Mouse (Mus musculus): Measurements from ENCODE around the gene Ntn5. TPM values are rescaled to one million over a fixed set of nuclear protein-coding genes. Genes with fewer than 3 reads are reported as not detected.

Ntn5 gene
- polyA plus RNA-seq, 1 experiment from 2014 or later, result not detected

- 68% methylated on average over 12 of the region's 12 CpGs for WGBS
- H3K4me2 ChIP-seq, result no peak overlapping the region
- peak overlapping the region; percentile 42; the same call in 1 of the 2 replicates for H3K9ac ChIP-seq
- H3K4me1 ChIP-seq (replicated peaks), result 0 out of 2 replicates have a peak, but pooled peaks cover 5% of the 10 kb centered on the region
- no peak for ATAC-seq (ENCODE audit: insufficient number of reproducible peaks, low FRiP score)
- no peaks in the 10 kb centered on the region for H3K36me3 ChIP-seq
- H3K9me3 ChIP-seq (replicated peaks), result no peaks in the 10 kb centered on the region
- peaks cover 7% of the 10 kb centered on the region for H3K27me3 ChIP-seq (replicated peaks)
- H3K4me3 ChIP-seq, result no peak overlapping the region
- H3K27ac ChIP-seq (ENCODE audit: poor library complexity, severe bottlenecking), result no peak overlapping the region
These were observed 57.5 kb downstream of the Ntn5 start for GRCm38 (mm10) chr7:45741308-45741707.

- peak overlapping the region; percentile 30 for H3K4me3 ChIP-seq
- no peak overlapping the region for H3K27ac ChIP-seq (ENCODE audit: poor library complexity, severe bottlenecking)
- no peaks in the 10 kb centered on the region for H3K36me3 ChIP-seq
- H3K4me1 ChIP-seq (replicated peaks), result 0 out of 2 replicates have a peak, but pooled peaks cover 5% of the 10 kb centered on the region
- peaks cover 7% of the 10 kb centered on the region for H3K27me3 ChIP-seq (replicated peaks)
- H3K9me3 ChIP-seq (replicated peaks), result peaks cover 3% of the 10 kb centered on the region
- WGBS, result 40% methylated on average over 11 of the region's 11 CpGs
- peak overlapping the region; percentile 60 for H3K4me2 ChIP-seq
- H3K9ac ChIP-seq, result peak overlapping the region; percentile 42; the same call in 1 of the 2 replicates
- 0 out of 2 replicates have a peak, but pooled peaks have one; percentile 16 for ATAC-seq (ENCODE audit: insufficient number of reproducible peaks, low FRiP score)
These were observed 58.0 kb downstream of the Ntn5 start for GRCm38 (mm10) chr7:45741777-45742176.

- 35% methylated on average over 19 of the region's 19 CpGs for WGBS
- no peak for ATAC-seq (ENCODE audit: insufficient number of reproducible peaks, low FRiP score)
These were observed 58.5 kb downstream of the Ntn5 start for GRCm38 (mm10) chr7:45742338-45742737.

More at GRCm38 (mm10) chr7:45742338-45742737, 58.5 kb downstream of the Ntn5 start:
- H3K9ac ChIP-seq, result peak overlapping the region; percentile 42; the same call in 1 of the 2 replicates
- peaks cover 7% of the 10 kb centered on the region for H3K27me3 ChIP-seq (replicated peaks)
- 0 out of 2 replicates have a peak, but pooled peaks cover 5% of the 10 kb centered on the region for H3K4me1 ChIP-seq (replicated peaks)
- peaks cover 3% of the 10 kb centered on the region for H3K9me3 ChIP-seq (replicated peaks)
- H3K27ac ChIP-seq (ENCODE audit: poor library complexity, severe bottlenecking), result no peak overlapping the region
- no peaks in the 10 kb centered on the region for H3K36me3 ChIP-seq
- peak overlapping the region; percentile 60 for H3K4me2 ChIP-seq
- H3K4me3 ChIP-seq, result peak overlapping the region; percentile 30

Other genes starting within 250 kb of the Ntn5 start
- 115 and 121 TPM in 2 replicates for gene Gys1, start 249.2 kb upstream of the Ntn5 start, polyA plus RNA-seq (2016; fragmentation: Nextera tagmentation; extraction: Ambion mirVana)
- gene Ruvbl2, start 245.9 kb upstream of the Ntn5 start, polyA plus RNA-seq (2016; fragmentation: Nextera tagmentation; extraction: Ambion mirVana), result 80.7 TPM in 2 replicates
- gene Ftl1, start 224.1 kb upstream of the Ntn5 start, polyA plus RNA-seq (2016; fragmentation: Nextera tagmentation; extraction: Ambion mirVana), result 4,047 and 4,171 TPM in 2 replicates
- gene Bax, start 217.1 kb upstream of the Ntn5 start, polyA plus RNA-seq (2016; fragmentation: Nextera tagmentation; extraction: Ambion mirVana), result 139 and 151 TPM in 2 replicates
- 0.87 TPM in 2 replicates for gene Tulp2, start 202.1 kb upstream of the Ntn5 start, polyA plus RNA-seq (2016; fragmentation: Nextera tagmentation; extraction: Ambion mirVana)
- not detected in 2 replicates for gene Gm45808, start 197.2 kb upstream of the Ntn5 start, polyA plus RNA-seq (2016; fragmentation: Nextera tagmentation; extraction: Ambion mirVana)
- 4.2 and 4.3 TPM in 2 replicates for gene Dhdh, start 195.2 kb upstream of the Ntn5 start, polyA plus RNA-seq (2016; fragmentation: Nextera tagmentation; extraction: Ambion mirVana)
- gene Nucb1, start 173.6 kb upstream of the Ntn5 start, polyA plus RNA-seq (2016; fragmentation: Nextera tagmentation; extraction: Ambion mirVana), result 176 and 185 TPM in 2 replicates
- 33.7 and 35.2 TPM in 2 replicates for gene Ppp1r15a, start 157.8 kb upstream of the Ntn5 start, polyA plus RNA-seq (2016; fragmentation: Nextera tagmentation; extraction: Ambion mirVana)
- gene Plekha4, start 157.7 kb upstream of the Ntn5 start, polyA plus RNA-seq (2016; fragmentation: Nextera tagmentation; extraction: Ambion mirVana), result 0.57 and 0.68 TPM in 2 replicates
- 0.64 and 0.70 TPM in 2 replicates for gene Hsd17b14, start 129.1 kb upstream of the Ntn5 start, polyA plus RNA-seq (2016; fragmentation: Nextera tagmentation; extraction: Ambion mirVana)
- 64.7 and 66.6 TPM in 2 replicates for gene Bcat2, start 113.9 kb upstream of the Ntn5 start, polyA plus RNA-seq (2016; fragmentation: Nextera tagmentation; extraction: Ambion mirVana)
- gene Fgf21, start 68.5 kb upstream of the Ntn5 start, polyA plus RNA-seq (2016; fragmentation: Nextera tagmentation; extraction: Ambion mirVana), result not detected in 2 replicates
- gene Fut1, start 66.7 kb upstream of the Ntn5 start, polyA plus RNA-seq (2016; fragmentation: Nextera tagmentation; extraction: Ambion mirVana), result not detected in 2 replicates
- 0.35 and 0.65 TPM in 2 replicates for gene Izumo1, start 62.2 kb upstream of the Ntn5 start, polyA plus RNA-seq (2016; fragmentation: Nextera tagmentation; extraction: Ambion mirVana)
- gene Rasip1, start 56.5 kb upstream of the Ntn5 start, polyA plus RNA-seq (2016; fragmentation: Nextera tagmentation; extraction: Ambion mirVana), result 36.1 and 38.1 TPM in 2 replicates
- 3.3 and 5.4 TPM in 2 replicates for gene Mamstr, start 44.0 kb upstream of the Ntn5 start, polyA plus RNA-seq (2016; fragmentation: Nextera tagmentation; extraction: Ambion mirVana)
- gene Fut2, start 17.6 kb upstream of the Ntn5 start, polyA plus RNA-seq (2016; fragmentation: Nextera tagmentation; extraction: Ambion mirVana), result 0.77 TPM in 2 replicates
- 0.18 and 0.49 TPM in 2 replicates for gene Sec1, start 10.4 kb downstream of the Ntn5 start, polyA plus RNA-seq (2016; fragmentation: Nextera tagmentation; extraction: Ambion mirVana)
- 5.4 and 5.8 TPM in 2 replicates for gene Car11, start 15.8 kb downstream of the Ntn5 start, polyA plus RNA-seq (2016; fragmentation: Nextera tagmentation; extraction: Ambion mirVana)
- 4.1 and 5.3 TPM in 2 replicates for gene Dbp, start 21.1 kb downstream of the Ntn5 start, polyA plus RNA-seq (2016; fragmentation: Nextera tagmentation; extraction: Ambion mirVana)
- gene Rpl18, start 31.4 kb downstream of the Ntn5 start, polyA plus RNA-seq (2016; fragmentation: Nextera tagmentation; extraction: Ambion mirVana), result 603 and 625 TPM in 2 replicates
- 18.5 and 20.0 TPM in 2 replicates for gene Sphk2, start 34.0 kb downstream of the Ntn5 start, polyA plus RNA-seq (2016; fragmentation: Nextera tagmentation; extraction: Ambion mirVana)
- 0.29 and 0.33 TPM in 2 replicates for gene Fam83e, start 37.2 kb downstream of the Ntn5 start, polyA plus RNA-seq (2016; fragmentation: Nextera tagmentation; extraction: Ambion mirVana)
- not detected in 2 replicates for gene Spaca4, start 41.8 kb downstream of the Ntn5 start, polyA plus RNA-seq (2016; fragmentation: Nextera tagmentation; extraction: Ambion mirVana)
- 0.53 and 0.86 TPM in 2 replicates for gene Lmtk3, start 99.7 kb downstream of the Ntn5 start, polyA plus RNA-seq (2016; fragmentation: Nextera tagmentation; extraction: Ambion mirVana)
- 0.23 and 0.40 TPM in 2 replicates for gene Sult2b1, start 100.6 kb downstream of the Ntn5 start, polyA plus RNA-seq (2016; fragmentation: Nextera tagmentation; extraction: Ambion mirVana)
- 108 and 115 TPM in 2 replicates for gene Cyth2, start 130.6 kb downstream of the Ntn5 start, polyA plus RNA-seq (2016; fragmentation: Nextera tagmentation; extraction: Ambion mirVana)
- 0.63 and 0.70 TPM in 2 replicates for gene Kcnj14, start 140.8 kb downstream of the Ntn5 start, polyA plus RNA-seq (2016; fragmentation: Nextera tagmentation; extraction: Ambion mirVana)
- 43.9 and 46.6 TPM in 2 replicates for gene Grwd1, start 146.9 kb downstream of the Ntn5 start, polyA plus RNA-seq (2016; fragmentation: Nextera tagmentation; extraction: Ambion mirVana)
- 53.4 and 55.5 TPM in 2 replicates for gene Kdelr1, start 188.8 kb downstream of the Ntn5 start, polyA plus RNA-seq (2016; fragmentation: Nextera tagmentation; extraction: Ambion mirVana)
- 0.37 and 0.42 TPM in 2 replicates for gene Grin2d, start 194.4 kb downstream of the Ntn5 start, polyA plus RNA-seq (2016; fragmentation: Nextera tagmentation; extraction: Ambion mirVana)
- 0.89 and 1.2 TPM in 2 replicates for gene Syngr4, start 212.7 kb downstream of the Ntn5 start, polyA plus RNA-seq (2016; fragmentation: Nextera tagmentation; extraction: Ambion mirVana)
- gene Tmem143, start 212.9 kb downstream of the Ntn5 start, polyA plus RNA-seq (2016; fragmentation: Nextera tagmentation; extraction: Ambion mirVana), result 5.8 and 7.2 TPM in 2 replicates
- gene Emp3, start 237.4 kb downstream of the Ntn5 start, polyA plus RNA-seq (2016; fragmentation: Nextera tagmentation; extraction: Ambion mirVana), result 63.1 and 69.0 TPM in 2 replicates
- 2.4 and 3.5 TPM in 2 replicates for gene Ccdc114, start 240.1 kb downstream of the Ntn5 start, polyA plus RNA-seq (2016; fragmentation: Nextera tagmentation; extraction: Ambion mirVana)

All from heart, embryonic 12.5 days (tissue).